Mouse (Mus musculus): ENCODE results near the gene Elavl2.

DNA sequence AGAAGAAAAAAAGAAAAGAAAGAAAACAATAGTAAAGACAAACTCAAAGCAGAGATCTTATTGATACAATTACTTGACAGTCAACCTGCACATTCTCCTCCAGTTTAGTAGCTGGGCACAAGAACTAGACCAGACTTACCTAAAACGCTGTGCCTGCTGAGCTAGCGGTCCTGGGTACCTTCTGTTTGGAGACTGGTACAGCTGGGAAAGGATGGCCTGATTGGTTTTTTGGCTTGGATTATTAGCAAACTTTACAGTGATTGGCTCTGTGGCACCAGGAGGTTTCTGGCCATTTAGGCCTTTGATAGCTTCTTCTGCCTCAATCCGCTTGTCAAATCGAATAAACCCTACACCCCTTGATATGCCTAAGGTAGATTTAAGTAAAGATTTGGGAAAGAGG, 140.0 kb downstream of the Elavl2 start:
- TF ChIP-seq CTCF (IDR thresholded peaks at IDR 0.05; ENCODE audit: low read depth, low read length) = no peak
- no peak for TF ChIP-seq POLR2AphosphoS5 (IDR thresholded peaks at IDR 0.05; ENCODE audit: insufficient replicate concordance, low read depth, low read length)
- no peak for TF ChIP-seq GATA1 (IDR thresholded peaks at IDR 0.05; ENCODE audit: borderline replicate concordance, low read length)
